Mouse (Mus musculus): ENCODE measurements around the gene Cyp2b13.
A peak's percentile ranks its signal among the peaks of the same experiment; 100 is the strongest.
"Not testable (repeated sequence)": the region's sequence is repeated elsewhere in the genome, so short reads cannot be mapped to it uniquely, and the experiment has no call there.

Gene Cyp2b13

GRCm38 (mm10) chr7:26061197-26061596, at the start of gene Cyp2b13:
Gene Cyp2b13 (plus strand): TSS chr7:26061497.
- not testable (repeated sequence) for DNase-seq (ENCODE audit: inconsistent age in 2 of 2, low spot score in 1 of 2)

- DNase-seq (ENCODE audit: inconsistent age in 2 of 2, low spot score in 1 of 2) = not testable (repeated sequence)
Observed at GRCm38 (mm10) chr7:26019814-26020332, 41.4 kb upstream of the Cyp2b13 start.

- DNase-seq (ENCODE audit: inconsistent age in 2 of 2, low spot score in 1 of 2) = not testable (repeated sequence)
Observed at GRCm38 (mm10) chr7:26054885-26055630, 6.2 kb upstream of the Cyp2b13 start.

GRCm38 (mm10) chr7:26071677-26072076, 10.4 kb downstream of the Cyp2b13 start:
- DNase-seq (ENCODE audit: inconsistent age in 2 of 2, low spot score in 1 of 2) = not testable (repeated sequence)

- DNase-seq (ENCODE audit: inconsistent age in 2 of 2, low spot score in 1 of 2) = peak in 1 of 2 experiments; percentile 16
Observed at GRCm38 (mm10) chr7:26082595-26082994, 21.3 kb downstream of the Cyp2b13 start.

- no peak for DNase-seq (ENCODE audit: inconsistent age in 2 of 2, low spot score in 1 of 2)
Observed at GRCm38 (mm10) chr7:26087391-26087790, 26.1 kb downstream of the Cyp2b13 start.

- DNase-seq (ENCODE audit: inconsistent age in 2 of 2, low spot score in 1 of 2) = peak in 1 of 2 experiments; percentile 18
Observed at GRCm38 (mm10) chr7:26088578-26088977, 27.3 kb downstream of the Cyp2b13 start.

DNA sequence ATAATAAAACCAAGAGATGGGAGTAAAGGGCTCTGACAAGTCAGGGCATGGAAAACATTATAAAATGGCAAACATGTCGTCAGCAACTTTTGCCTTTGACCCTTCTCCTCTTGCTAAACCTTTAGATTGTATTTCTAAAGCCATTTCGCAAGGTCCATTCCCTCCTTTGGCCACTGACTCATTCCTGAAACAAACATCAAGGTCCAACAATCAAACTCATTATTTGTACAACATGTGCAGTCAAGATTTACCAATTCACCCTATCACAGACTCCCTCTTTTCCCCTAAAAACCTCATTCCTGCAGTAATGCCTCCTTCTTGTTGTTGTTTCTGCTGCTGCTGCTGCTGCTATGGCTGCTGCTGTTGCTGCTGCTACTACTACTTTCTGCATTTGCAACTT, 78.3 kb downstream of the Cyp2b13 start:
- not testable (repeated sequence) for DNase-seq (ENCODE audit: inconsistent age in 2 of 2, low spot score in 1 of 2)

DNA sequence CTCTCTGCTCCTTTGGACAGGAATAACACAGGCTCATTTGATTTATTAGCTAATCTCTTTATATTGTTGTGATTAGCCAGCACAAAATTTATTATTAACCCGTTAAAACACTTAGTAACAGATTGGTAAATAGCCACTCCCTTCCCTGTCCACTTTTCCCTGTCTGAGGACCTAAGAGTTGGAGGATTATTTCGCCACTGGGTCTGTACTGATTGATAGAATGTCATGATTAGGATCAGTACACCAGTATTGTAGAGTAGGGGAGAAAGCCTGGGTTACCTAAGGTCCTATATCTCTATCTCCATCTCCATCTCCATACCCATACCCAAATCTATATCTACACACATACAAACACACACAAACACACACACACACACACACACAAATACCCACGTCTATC, 82.4 kb downstream of the Cyp2b13 start:
- not testable (repeated sequence) for DNase-seq (ENCODE audit: inconsistent age in 2 of 2, low spot score in 1 of 2)

All from adrenal gland, adult (tissue).